Mouse (Mus musculus): ENCODE results near the gene Klk10. TPM values are rescaled to one million over a fixed set of nuclear protein-coding genes. Genes with fewer than 3 reads are reported as not detected.

Klk10 gene
- polyA plus RNA-seq, 1 experiment from 2014 or later, result 38.4 TPM

Other genes with a start within 250 kb of the Klk10 start
- gene Cd33, start 236.6 kb upstream of the Klk10 start, polyA plus RNA-seq (2015; fragmentation: Nextera tagmentation; extraction: Ambion mirVana), result 1.4 and 2.2 TPM in 2 replicates
- gene Zfp658, start 218.8 kb upstream of the Klk10 start, polyA plus RNA-seq (2015; fragmentation: Nextera tagmentation; extraction: Ambion mirVana), result 3.6 and 4.3 TPM in 2 replicates
- 14.2 and 14.5 TPM in 2 replicates for gene Zfp719, start 201.4 kb upstream of the Klk10 start, polyA plus RNA-seq (2015; fragmentation: Nextera tagmentation; extraction: Ambion mirVana)
- 0.19 TPM in 1 of 2 replicates, not detected in the other for gene Zfp819, start 173.9 kb upstream of the Klk10 start, polyA plus RNA-seq (2015; fragmentation: Nextera tagmentation; extraction: Ambion mirVana)
- not detected in 2 replicates for gene Ceacam18, start 146.3 kb upstream of the Klk10 start, polyA plus RNA-seq (2015; fragmentation: Nextera tagmentation; extraction: Ambion mirVana)
- gene Siglece, start 120.9 kb upstream of the Klk10 start, polyA plus RNA-seq (2015; fragmentation: Nextera tagmentation; extraction: Ambion mirVana), result 1.2 TPM in 2 replicates
- 16.4 and 17.9 TPM in 2 replicates for gene Ctu1, start 109.0 kb upstream of the Klk10 start, polyA plus RNA-seq (2015; fragmentation: Nextera tagmentation; extraction: Ambion mirVana)
- gene Klk14, start 90.6 kb upstream of the Klk10 start, polyA plus RNA-seq (2015; fragmentation: Nextera tagmentation; extraction: Ambion mirVana), result not detected in 2 replicates
- gene Klk13, start 68.5 kb upstream of the Klk10 start, polyA plus RNA-seq (2015; fragmentation: Nextera tagmentation; extraction: Ambion mirVana), result 12.5 and 16.1 TPM in 2 replicates
- gene Klk12, start 12.1 kb upstream of the Klk10 start, polyA plus RNA-seq (2015; fragmentation: Nextera tagmentation; extraction: Ambion mirVana), result 0.22 and 0.32 TPM in 2 replicates
- gene Klk11, start 6.4 kb upstream of the Klk10 start, polyA plus RNA-seq (2015; fragmentation: Nextera tagmentation; extraction: Ambion mirVana), result 20.2 and 22.0 TPM in 2 replicates
- 1.5 TPM in 2 replicates for gene Klk9, start 10.9 kb downstream of the Klk10 start, polyA plus RNA-seq (2015; fragmentation: Nextera tagmentation; extraction: Ambion mirVana)
- gene Klk8, start 16.5 kb downstream of the Klk10 start, polyA plus RNA-seq (2015; fragmentation: Nextera tagmentation; extraction: Ambion mirVana), result 60.6 and 64.4 TPM in 2 replicates
- 6.7 and 13.4 TPM in 2 replicates for gene Klk7, start 30.3 kb downstream of the Klk10 start, polyA plus RNA-seq (2015; fragmentation: Nextera tagmentation; extraction: Ambion mirVana)
- 0.13 and 0.25 TPM in 2 replicates for gene Klk6, start 43.5 kb downstream of the Klk10 start, polyA plus RNA-seq (2015; fragmentation: Nextera tagmentation; extraction: Ambion mirVana)
- gene Klk5, start 60.9 kb downstream of the Klk10 start, polyA plus RNA-seq (2015; fragmentation: Nextera tagmentation; extraction: Ambion mirVana), result 18.1 and 25.3 TPM in 2 replicates
- 0.14 TPM in 1 of 2 replicates, not detected in the other for gene Klk4, start 100.1 kb downstream of the Klk10 start, polyA plus RNA-seq (2015; fragmentation: Nextera tagmentation; extraction: Ambion mirVana)
- not detected in 2 replicates for gene Klk15, start 152.7 kb downstream of the Klk10 start, polyA plus RNA-seq (2015; fragmentation: Nextera tagmentation; extraction: Ambion mirVana)
- gene Klk1b8, start 169.6 kb downstream of the Klk10 start, polyA plus RNA-seq (2015; fragmentation: Nextera tagmentation; extraction: Ambion mirVana), result not detected in 2 replicates
- gene Klk1b1, start 185.7 kb downstream of the Klk10 start, polyA plus RNA-seq (2015; fragmentation: Nextera tagmentation; extraction: Ambion mirVana), result not detected in 2 replicates
- gene Klk1b9, start 195.0 kb downstream of the Klk10 start, polyA plus RNA-seq (2015; fragmentation: Nextera tagmentation; extraction: Ambion mirVana), result not detected in 2 replicates
- not detected in 2 replicates for gene Klk1b11, start 214.8 kb downstream of the Klk10 start, polyA plus RNA-seq (2015; fragmentation: Nextera tagmentation; extraction: Ambion mirVana)
- gene Klk1b26, start 231.1 kb downstream of the Klk10 start, polyA plus RNA-seq (2015; fragmentation: Nextera tagmentation; extraction: Ambion mirVana), result 0.31 and 3.5 TPM in 2 replicates

Data from limb, embryonic 15.5 days (tissue).